Mouse (Mus musculus) kidney, embryonic 16.5 days (tissue): Measurements from ENCODE around the gene Tbc1d8. TPM values are rescaled to one million over a fixed set of nuclear protein-coding genes. Genes with fewer than 3 reads are reported as not detected.

Source experiments
- ATAC-seq: fragments of 200-750 bp; cut with Nextera tagmentation; 2 replicates; pipeline ENCODE4 v1.8.0; 2017; ENCODE audit warnings: moderate TSS enrichment; ENCODE audit not compliant: low FRiP score, low TSS enrichment
- H3K27ac ChIP-seq: fragments of 300-500 bp; sonication (generic); 2 replicates; pipeline ENCODE4 v1.5.1; 2014; ENCODE audit warnings: low read length
- H3K27me3 ChIP-seq: fragments of 300-500 bp; sonication (generic); 2 replicates; pipeline ENCODE4 v1.6.1; 2014; ENCODE audit warnings: low read length, control low read depth, mixed read lengths; ENCODE audit not compliant: insufficient read depth
- H3K36me3 ChIP-seq: fragments of 300-500 bp; sonication (generic); 2 replicates; pipeline ENCODE4 v1.6.1; 2014; ENCODE audit warnings: low read length, control low read depth, mixed read lengths; ENCODE audit not compliant: insufficient read depth
- H3K4me1 ChIP-seq: fragments of 300-500 bp; sonication (generic); 2 replicates; pipeline ENCODE4 v1.6.1; 2014; ENCODE audit warnings: low read length, control low read depth, mixed read lengths; ENCODE audit not compliant: insufficient read depth
- H3K4me2 ChIP-seq: fragments of 300-500 bp; sonication (generic); replicated peaks from 2 replicates; pipeline ENCODE4 v1.6.1; 2014; ENCODE audit warnings: low read depth, low read length
- H3K4me3 ChIP-seq: fragments of 300-500 bp; sonication (generic); 2 replicates; pipeline ENCODE4 v1.5.1; 2014; ENCODE audit warnings: mild to moderate bottlenecking, low read length
- H3K9ac ChIP-seq: fragments of 300-500 bp; sonication (generic); replicated peaks from 2 replicates; pipeline ENCODE4 v1.6.1; 2014; ENCODE audit warnings: low read length
- H3K9me3 ChIP-seq: fragments of 300-500 bp; sonication (generic); 2 replicates; pipeline ENCODE4 v1.6.1; 2016; ENCODE audit warnings: low read length, control low read depth
- WGBS: fragments of 180-500 bp; shearing (Covaris S2); extraction: QIAGEN DNeasy Blood & Tissue Kit; methylation state at CpG from one replicate; pipeline ENCODE4 v1.1.7; 2014; 5-methylcytosine and 5-hydroxymethylcytosine counted together
- polyA plus RNA-seq: library from polyadenylated mRNA; unstranded; fragments of >200 nt; fragmentation: Nextera tagmentation; extraction: Ambion mirVana; gene quantifications from 2 replicates; pipeline ENCODE4 v1.2.1, GENCODE M21; 2015

Tbc1d8 gene
- 10.1 and 10.3 TPM in 2 replicates for polyA plus RNA-seq

DNA sequence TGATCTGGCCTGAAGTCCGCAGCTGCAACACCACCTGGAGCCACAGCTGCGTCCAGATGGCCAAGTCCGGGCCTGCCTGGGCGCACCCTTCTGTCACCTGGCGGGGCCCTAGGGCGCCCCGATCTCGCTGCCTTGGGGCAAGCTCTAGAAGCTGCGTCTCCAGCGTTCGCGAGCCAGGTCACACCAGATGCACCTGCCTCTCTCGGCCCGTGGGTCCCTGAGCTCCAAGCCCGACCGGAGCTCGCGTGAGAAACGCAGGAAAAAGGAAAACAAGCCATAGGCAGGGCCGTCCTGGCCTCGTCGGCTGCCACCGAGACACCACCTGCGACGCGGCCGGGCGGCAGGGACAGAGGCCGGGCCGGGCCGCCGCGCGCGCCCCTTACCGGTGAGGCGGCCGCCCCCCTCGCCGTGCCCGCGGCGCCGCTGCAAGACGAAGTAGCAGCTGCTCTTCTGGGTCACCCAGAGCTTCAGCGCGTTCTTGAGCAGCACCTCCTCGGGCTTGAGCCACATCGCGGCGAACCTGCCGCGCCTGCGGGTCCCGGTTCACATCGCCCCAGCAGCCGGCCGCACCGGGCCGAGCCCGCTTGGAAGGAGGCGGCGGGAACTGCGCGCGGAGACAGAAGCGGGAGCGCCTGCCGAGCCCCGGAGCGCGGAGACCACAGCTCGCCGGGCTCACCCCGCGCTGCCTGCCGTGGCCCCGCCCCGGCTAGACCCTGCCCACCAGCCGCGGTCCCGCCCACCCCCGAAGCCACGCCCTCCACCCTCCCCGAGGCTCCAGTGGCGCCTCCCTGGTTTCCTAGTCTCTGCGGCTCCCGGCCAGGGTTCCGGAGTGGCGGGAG lies at the start of gene Tbc1d8:
Gene Tbc1d8, minus strand, starts transcription at position 699 of the 839 bp plus-strand sequence.
- H3K9me3 ChIP-seq, result no peaks in the 10 kb centered on the region
- H3K4me3 ChIP-seq, result peak within 1 kb of the TSS; percentile 77
- H3K4me2 ChIP-seq, result peak within 1 kb of the TSS; percentile 74
- H3K27me3 ChIP-seq, result no peaks in the 10 kb centered on the region
- H3K4me1 ChIP-seq, result peaks cover 21% of the 10 kb centered on the region; the same call in 1 of the 2 replicates
- ATAC-seq, result peak; percentile 97
- H3K36me3 ChIP-seq, result no peaks in the 10 kb centered on the region
- peak within 1 kb of the TSS; percentile 88 for H3K27ac ChIP-seq
- peak within 1 kb of the TSS; percentile 83 for H3K9ac ChIP-seq
- under 1% methylated on average over 79 of the region's 90 CpGs for WGBS

- no peak for ATAC-seq
- H3K27me3 ChIP-seq, result no peaks in the 10 kb centered on the region
- WGBS, result 57% methylated on average over 6 of the region's 6 CpGs
These were observed 49.8 kb upstream of the Tbc1d8 start for GRCm38 (mm10) chr1:39528319-39528718.

GRCm38 (mm10) chr1:39527432-39527831 lies 48.9 kb upstream of the Tbc1d8 start:
- no peaks in the 10 kb centered on the region for H3K4me1 ChIP-seq
- 12% methylated on average over 7 of the region's 7 CpGs for WGBS
- no peak overlapping the region for H3K4me3 ChIP-seq
- no peaks in the 10 kb centered on the region for H3K9me3 ChIP-seq
- H3K27me3 ChIP-seq, result no peaks in the 10 kb centered on the region
- H3K36me3 ChIP-seq, result no peaks in the 10 kb centered on the region
- no peak overlapping the region for H3K4me2 ChIP-seq
- no peak overlapping the region for H3K9ac ChIP-seq
- no peak overlapping the region for H3K27ac ChIP-seq
- peak; percentile 53; the same call in 1 of the 2 replicates for ATAC-seq

More at GRCm38 (mm10) chr1:39528319-39528718, 49.8 kb upstream of the Tbc1d8 start:
- Histone ChIP-seq H3K27ac (no peak overlapping the region), H3K4me2 (no peak overlapping the region), H3K4me3 (no peak overlapping the region), H3K9ac (no peak overlapping the region), H3K4me1 (no peaks in the 10 kb centered on the region), H3K9me3 (no peaks in the 10 kb centered on the region), H3K36me3 (no peaks in the 10 kb centered on the region)

DNA sequence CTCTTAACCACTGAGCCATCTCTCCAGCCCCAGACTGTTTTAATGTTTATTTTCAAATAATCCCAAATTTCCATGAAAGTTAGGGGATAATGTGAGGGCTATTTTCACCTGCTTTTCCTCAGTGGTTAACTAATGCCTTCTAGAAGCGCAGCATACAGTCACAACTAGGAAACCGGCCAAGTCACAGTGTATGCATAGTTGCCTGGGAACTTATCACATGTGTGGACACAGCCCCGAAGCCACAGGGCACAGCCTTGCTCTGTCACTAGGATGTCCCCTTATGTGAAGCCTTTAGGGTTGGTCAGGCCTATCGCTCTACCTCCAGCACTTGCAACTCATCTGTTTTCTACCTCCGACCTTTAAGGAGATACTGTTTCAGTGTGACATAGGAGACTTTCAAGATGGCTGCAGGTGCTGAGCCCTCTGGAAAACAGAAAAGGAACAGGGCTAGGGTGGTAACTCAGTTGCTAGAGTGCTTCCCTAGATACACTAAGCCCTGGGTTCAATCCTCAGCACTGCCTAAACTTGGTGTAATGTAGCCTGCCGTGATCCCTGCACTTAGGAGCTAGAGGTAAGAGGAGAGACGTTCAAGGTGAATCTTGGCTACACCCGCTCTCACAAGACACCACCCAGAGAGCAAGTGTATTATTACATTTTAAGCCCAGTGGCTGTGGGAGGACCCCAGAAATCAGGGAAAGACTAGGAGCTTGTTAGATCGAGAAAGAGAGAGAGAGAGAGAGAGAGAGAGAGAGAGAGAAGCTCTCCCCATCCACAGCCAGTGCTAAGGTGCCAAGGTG lies 48.0 kb upstream of the Tbc1d8 start:
- H3K4me2 ChIP-seq, result no peak overlapping the region
- 72% methylated on average over 9 of the region's 9 CpGs for WGBS
- no peak for ATAC-seq
- H3K27ac ChIP-seq, result no peak overlapping the region
- H3K4me3 ChIP-seq, result no peak overlapping the region
- no peaks in the 10 kb centered on the region for H3K36me3 ChIP-seq
- H3K4me1 ChIP-seq, result no peaks in the 10 kb centered on the region
- no peaks in the 10 kb centered on the region for H3K9me3 ChIP-seq
- no peaks in the 10 kb centered on the region for H3K27me3 ChIP-seq
- H3K9ac ChIP-seq, result no peak overlapping the region

DNA sequence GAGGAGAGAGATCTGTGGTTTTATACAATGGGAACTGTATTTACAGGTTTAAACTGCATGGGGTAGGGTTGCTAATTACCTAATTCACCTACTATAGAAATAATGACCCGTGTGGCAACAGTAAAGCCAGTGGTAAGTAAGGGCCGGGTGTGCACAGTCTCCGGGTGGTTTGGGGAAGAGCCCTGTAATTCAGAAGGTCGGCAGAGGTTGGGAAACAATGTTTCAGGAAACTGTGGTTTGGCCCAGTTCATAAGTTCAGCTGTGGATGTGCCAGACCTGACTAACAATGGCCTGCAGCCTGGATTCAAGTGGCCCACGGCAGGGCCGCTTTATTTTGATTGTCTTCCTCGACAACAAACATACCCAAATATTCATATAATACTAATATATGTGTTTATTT lies 47.2 kb upstream of the Tbc1d8 start:
- Histone ChIP-seq H3K9ac (no peak overlapping the region), H3K27me3 (no peaks in the 10 kb centered on the region), H3K4me2 (no peak overlapping the region), H3K27ac (no peak overlapping the region), H3K4me1 (no peaks in the 10 kb centered on the region), H3K9me3 (no peaks in the 10 kb centered on the region), H3K36me3 (no peaks in the 10 kb centered on the region), H3K4me3 (no peak overlapping the region)
- WGBS, result 60% methylated on average over 7 of the region's 7 CpGs
- no peak for ATAC-seq

DNA sequence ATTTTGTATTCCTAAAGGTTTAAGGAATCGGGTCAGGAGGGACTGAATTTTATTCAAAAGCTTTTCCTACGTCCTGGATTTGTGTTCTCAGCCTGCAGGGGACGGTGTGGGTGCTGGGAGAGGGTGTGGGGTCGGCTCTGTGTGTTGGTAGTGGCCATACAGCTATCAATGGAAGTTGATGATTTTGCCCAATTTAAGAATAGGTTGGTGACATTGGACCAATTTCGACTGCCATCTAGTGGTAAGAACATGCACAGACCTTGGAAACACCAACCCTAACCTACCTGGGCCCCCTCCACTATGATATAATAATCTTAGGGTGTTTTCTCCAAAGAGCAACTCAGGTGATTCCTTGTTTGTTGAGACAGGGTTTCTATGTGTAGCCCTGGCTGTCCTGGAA lies 44.0 kb upstream of the Tbc1d8 start:
- Histone ChIP-seq H3K4me2 (no peak overlapping the region), H3K4me1 (no peaks in the 10 kb centered on the region), H3K9ac (no peak overlapping the region), H3K36me3 (no peaks in the 10 kb centered on the region), H3K4me3 (no peak overlapping the region), H3K27ac (no peak overlapping the region), H3K27me3 (no peaks in the 10 kb centered on the region), H3K9me3 (no peaks in the 10 kb centered on the region)
- 21% methylated on average over 5 of the region's 5 CpGs for WGBS
- no peak for ATAC-seq

GRCm38 (mm10) chr1:39521326-39521725 lies 42.8 kb upstream of the Tbc1d8 start:
- H3K27me3 ChIP-seq, result no peaks in the 10 kb centered on the region
- no peaks in the 10 kb centered on the region for H3K4me1 ChIP-seq
- H3K4me2 ChIP-seq, result no peak overlapping the region
- ATAC-seq, result no peak
- no peak overlapping the region for H3K9ac ChIP-seq
- H3K9me3 ChIP-seq, result no peaks in the 10 kb centered on the region
- H3K4me3 ChIP-seq, result no peak overlapping the region
- H3K27ac ChIP-seq, result no peak overlapping the region
- H3K36me3 ChIP-seq, result no peaks in the 10 kb centered on the region
- 88% methylated on average over 7 of the region's 7 CpGs for WGBS

GRCm38 (mm10) chr1:39515303-39515991 lies 36.9 kb upstream of the Tbc1d8 start:
- WGBS, result 83% methylated on average over 10 of the region's 10 CpGs
- H3K27ac ChIP-seq, result no peak overlapping the region
- H3K4me3 ChIP-seq, result no peak overlapping the region
- H3K36me3 ChIP-seq, result no peaks in the 10 kb centered on the region
- H3K4me2 ChIP-seq, result no peak overlapping the region
- H3K27me3 ChIP-seq, result no peaks in the 10 kb centered on the region
- H3K9ac ChIP-seq, result no peak overlapping the region
- 0 out of 2 replicates have a peak, but pooled peaks cover 4% of the 10 kb centered on the region for H3K4me1 ChIP-seq
- ATAC-seq, result no peak
- H3K9me3 ChIP-seq, result no peaks in the 10 kb centered on the region

DNA sequence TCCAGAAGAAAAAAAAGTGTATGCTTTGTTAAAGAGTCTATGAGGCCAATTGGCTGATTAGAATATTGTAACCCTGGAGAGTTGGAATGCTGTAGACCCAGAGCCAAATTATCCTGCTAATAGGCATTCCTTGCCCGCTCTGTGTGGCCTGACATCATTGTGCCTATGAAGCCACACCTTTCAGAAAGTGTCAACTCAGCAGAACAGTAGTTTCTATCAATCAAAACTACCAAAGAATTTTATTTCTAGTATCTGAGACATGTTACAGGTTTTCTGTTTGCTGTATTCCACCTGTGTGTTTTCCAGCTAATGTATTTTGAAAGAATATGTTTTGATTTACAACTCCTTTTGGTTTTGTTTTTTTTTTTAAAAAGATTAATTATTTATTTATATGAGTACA lies 33.6 kb upstream of the Tbc1d8 start:
- H3K9ac ChIP-seq, result no peak overlapping the region
- no peak for ATAC-seq
- H3K4me3 ChIP-seq, result no peak overlapping the region
- H3K4me1 ChIP-seq, result 0 out of 2 replicates have a peak, but pooled peaks cover 4% of the 10 kb centered on the region
- WGBS, result 88% methylated on average over 1 of the region's 1 CpGs
- no peak overlapping the region for H3K27ac ChIP-seq
- no peaks in the 10 kb centered on the region for H3K36me3 ChIP-seq
- H3K27me3 ChIP-seq, result no peaks in the 10 kb centered on the region
- no peaks in the 10 kb centered on the region for H3K9me3 ChIP-seq
- H3K4me2 ChIP-seq, result no peak overlapping the region
